Comparison of ENCODE assay signal across 14 mouse cellular contexts in genomic region chr4:102484738-102485137, GRCm38 (mm10).
DNase-seq lines count a peak whose midpoint lies in the region; ATAC-seq and TF ChIP-seq lines count a peak whose summit lies in the region.
"Had no signal": no experiment of that assay in that cellular context is flagged by ENCODE, and none has a peak within 500 bp of the region (broad histone marks: within the 10 kb centered on the region; RNA-seq: fewer than 3 reads in every experiment).

No protein-coding gene starts in this region.

- H3K27me3 ChIP-seq in cerebellum, adult 2 months (ENCODE audit: control insufficient read depth, insufficient read depth, low read length), result no peaks in the 10 kb centered on the region
- no peaks in the 10 kb centered on the region for H3K27me3 ChIP-seq in kidney, postnatal 0 days (ENCODE audit: insufficient read depth, low read length)
- no peaks in the 10 kb centered on the region for H3K27me3 ChIP-seq in kidney, embryonic 15.5 days
- H3K27me3 ChIP-seq: liver, embryonic 13.5 days; stomach, embryonic 15.5 days had no signal

- no peak for ATAC-seq in kidney, postnatal 0 days (replicated peaks; ENCODE audit: low FRiP score, low read depth)
- ATAC-seq in kidney, embryonic 15.5 days (replicated peaks; ENCODE audit: low FRiP score), result no peak

- peak in 1 of 2 experiments; percentile 27 for DNase-seq in cerebellum, adult 2 months
- no peak for DNase-seq in cerebellum, adult 9-11 months
- no peak for DNase-seq in kidney, postnatal 0 days (ENCODE audit: low spot score)
- DNase-seq in right cerebral cortex, postnatal 10 days (ENCODE audit: low spot score in 2 of 2), result peak; percentile 66 to 67
- DNase-seq in right cerebral cortex, postnatal 25 days, result no peak
- no peak for DNase-seq in adrenal gland, postnatal 14 days
- no peak for DNase-seq in kidney, postnatal 14 days
- DNase-seq: adrenal gland, postnatal 10 days; kidney, adult 9 months; liver, embryonic 13.5 days had no signal

- WGBS in cerebellum, adult 2 months, result 65% methylated on average over 2 of the region's 2 CpGs
- 77% methylated on average over 2 of the region's 2 CpGs for WGBS in kidney, postnatal 0 days
- WGBS in kidney, embryonic 15.5 days, result 79% methylated on average over 2 of the region's 2 CpGs

- H3K9me3 ChIP-seq in kidney, postnatal 0 days (replicated peaks; ENCODE audit: low read length), result no peaks in the 10 kb centered on the region
- no peaks in the 10 kb centered on the region for H3K9me3 ChIP-seq in kidney, embryonic 15.5 days (replicated peaks)
- H3K9me3 ChIP-seq: heart, embryonic 10.5 days; liver, embryonic 13.5 days; stomach, embryonic 15.5 days had no signal

- no peak for TF ChIP-seq POLR2A in cerebellum, adult 2 months (IDR thresholded peaks at IDR 0.05; ENCODE audit: borderline replicate concordance, insufficient read depth, low read length)

- no peak overlapping the region for H3K27ac ChIP-seq in cerebellum, adult 2 months (ENCODE audit: insufficient read depth, low read length)
- no peak overlapping the region for H3K27ac ChIP-seq in kidney, postnatal 0 days
- H3K27ac ChIP-seq in kidney, embryonic 15.5 days, result no peak overlapping the region
- H3K27ac ChIP-seq: heart, embryonic 10.5 days; liver, embryonic 13.5 days; macrophage; stomach, embryonic 15.5 days had no signal

- no peaks in the 10 kb centered on the region for H3K36me3 ChIP-seq in kidney, postnatal 0 days (ENCODE audit: insufficient read depth, low read length)
- H3K36me3 ChIP-seq in kidney, embryonic 15.5 days, result no peaks in the 10 kb centered on the region
- H3K36me3 ChIP-seq: heart, embryonic 10.5 days; liver, embryonic 13.5 days; stomach, embryonic 15.5 days had no signal

- no peak overlapping the region for H3K4me3 ChIP-seq in cerebellum, adult 2 months (replicated peaks; ENCODE audit: insufficient read depth, low read depth, low read length)
- H3K4me3 ChIP-seq in kidney, postnatal 0 days (replicated peaks; ENCODE audit: low read depth, low read length), result no peak overlapping the region
- no peak overlapping the region for H3K4me3 ChIP-seq in kidney, embryonic 15.5 days (replicated peaks)
- H3K4me3 ChIP-seq: heart, embryonic 10.5 days; liver, embryonic 13.5 days; stomach, embryonic 15.5 days had no signal

- H3K4me2 ChIP-seq in kidney, postnatal 0 days (ENCODE audit: low read length), result no peak overlapping the region
- no peak overlapping the region for H3K4me2 ChIP-seq in kidney, embryonic 15.5 days
- H3K4me2 ChIP-seq: liver, embryonic 13.5 days; stomach, embryonic 15.5 days had no signal

- H3K9ac ChIP-seq in kidney, postnatal 0 days (ENCODE audit: low read depth, low read length), result no peak overlapping the region
- no peak overlapping the region for H3K9ac ChIP-seq in kidney, embryonic 15.5 days
- H3K9ac ChIP-seq: liver, embryonic 13.5 days; stomach, embryonic 15.5 days had no signal

- TF ChIP-seq CTCF in cerebellum, adult 2 months (IDR thresholded peaks at IDR 0.05; ENCODE audit: borderline replicate concordance, insufficient read depth, low read depth, low read length), result peak; percentile 10; the same call in 1 of the 2 replicates
- TF ChIP-seq CTCF in kidney, postnatal 0 days (IDR thresholded peaks at IDR 0.05; ENCODE audit: low read depth), result peak; percentile 42; the same call in 1 of the 2 replicates

- H3K4me1 ChIP-seq in cerebellum, adult 2 months (ENCODE audit: control insufficient read depth, insufficient read depth, low read length), result no peaks in the 10 kb centered on the region
- no peaks in the 10 kb centered on the region for H3K4me1 ChIP-seq in kidney, postnatal 0 days (replicated peaks; ENCODE audit: insufficient read depth, low read length)
- H3K4me1 ChIP-seq in kidney, embryonic 15.5 days, result no peaks in the 10 kb centered on the region
- H3K4me1 ChIP-seq: liver, embryonic 13.5 days; stomach, embryonic 15.5 days had no signal

Comparison
In these comparisons a context has a peak if more than half of its experiments do, and no peak if none do; other contexts are left out.
1. DNase-seq: peak in right cerebral cortex, postnatal 10 days (2 of 2); none in cerebellum, adult 9-11 months (single experiment), kidney, postnatal 0 days (single experiment), right cerebral cortex, postnatal 25 days (single experiment), adrenal gland, postnatal 14 days (single experiment) and kidney, postnatal 14 days (single experiment).